Mouse (Mus musculus): Measurements from ENCODE around the gene Cd320. TPM values are rescaled to one million over a fixed set of nuclear protein-coding genes. Genes with fewer than 3 reads are reported as not detected.
"Not testable (repeated sequence)": the region's sequence is repeated elsewhere in the genome, so short reads cannot be mapped to it uniquely, and the experiment has no call there.

Cd320 gene
- total RNA-seq, 1 experiment from 2014 or later, result 31.5 TPM

GRCm38 (mm10) chr17:33898193-33898592 is 55.3 kb downstream of the Cd320 start:
- not testable (repeated sequence) for DNase-seq

Small RNA genes within 50 kb of the gene (microRNA-seq; reads per million reads assigned to microRNA genes)
- 0 reads per million in 2 experiments for gene Gm27740

Other genes with a start within 250 kb of the Cd320 start
- 32.8 and 38.9 TPM in 2 replicates for gene Zfp414, start 214.0 kb upstream of the Cd320 start, total RNA-seq (2021)
- 0.34 and 0.89 TPM in 2 replicates for gene Pram1, start 205.0 kb upstream of the Cd320 start, total RNA-seq (2021)
- gene Hnrnpm, start 156.2 kb upstream of the Cd320 start, total RNA-seq (2021), result 224 and 229 TPM in 2 replicates
- 119 and 133 TPM in 2 replicates for gene March2, start 124.4 kb upstream of the Cd320 start, total RNA-seq (2021)
- 217 and 242 TPM in 2 replicates for gene Rab11b, start 82.6 kb upstream of the Cd320 start, total RNA-seq (2021)
- 121 and 189 TPM in 2 replicates for gene Angptl4, start 61.3 kb upstream of the Cd320 start, total RNA-seq (2021)
- gene Kank3, start 32.6 kb upstream of the Cd320 start, total RNA-seq (2021), result 92.4 and 108 TPM in 2 replicates
- gene Rps28, start 18.5 kb upstream of the Cd320 start, total RNA-seq (2021), result 1,257 and 1,514 TPM in 2 replicates
- gene Ndufa7, start 18.5 kb upstream of the Cd320 start, total RNA-seq (2021), result 505 and 552 TPM in 2 replicates
- gene Gm7029, start 30.7 kb downstream of the Cd320 start, total RNA-seq (2021), result not detected in 2 replicates
- gene Kifc1, start 47.6 kb downstream of the Cd320 start, total RNA-seq (2021), result 11.0 and 12.4 TPM in 2 replicates
- not detected in 2 replicates for gene Platr17, start 62.0 kb downstream of the Cd320 start, total RNA-seq (2021)
- 27.7 and 32.0 TPM in 2 replicates for gene Daxx, start 66.3 kb downstream of the Cd320 start, total RNA-seq (2021)
- gene Tapbp, start 72.8 kb downstream of the Cd320 start, total RNA-seq (2021), result 132 and 145 TPM in 2 replicates
- gene Zbtb22, start 72.8 kb downstream of the Cd320 start, total RNA-seq (2021), result 25.5 and 34.5 TPM in 2 replicates
- gene Rgl2, start 86.5 kb downstream of the Cd320 start, total RNA-seq (2021), result 53.2 and 80.3 TPM in 2 replicates
- gene Pfdn6, start 97.3 kb downstream of the Cd320 start, total RNA-seq (2021), result 96.2 and 102 TPM in 2 replicates
- 32.9 and 35.7 TPM in 2 replicates for gene Wdr46, start 97.6 kb downstream of the Cd320 start, total RNA-seq (2021)
- gene B3galt4, start 108.4 kb downstream of the Cd320 start, total RNA-seq (2021), result 3.2 and 6.2 TPM in 2 replicates
- 46.8 and 52.9 TPM in 2 replicates for gene Vps52, start 112.7 kb downstream of the Cd320 start, total RNA-seq (2021)
- gene Rps18, start 112.9 kb downstream of the Cd320 start, total RNA-seq (2021), result 760 and 860 TPM in 2 replicates
- 212 and 322 TPM in 2 replicates for gene H2-K1, start 157.3 kb downstream of the Cd320 start, total RNA-seq (2021)
- 36.6 and 42.5 TPM in 2 replicates for gene Ring1, start 181.6 kb downstream of the Cd320 start, total RNA-seq (2021)
- gene H2-Ke6, start 185.0 kb downstream of the Cd320 start, total RNA-seq (2021), result 207 and 212 TPM in 2 replicates
- gene Slc39a7, start 188.6 kb downstream of the Cd320 start, total RNA-seq (2021), result 127 and 161 TPM in 2 replicates
- 54.5 and 66.6 TPM in 2 replicates for gene Rxrb, start 188.7 kb downstream of the Cd320 start, total RNA-seq (2021)
- 1.1 and 2.6 TPM in 2 replicates for gene Col11a2, start 196.3 kb downstream of the Cd320 start, total RNA-seq (2021)
- gene H2-Oa, start 249.2 kb downstream of the Cd320 start, total RNA-seq (2021), result 0.33 and 4.1 TPM in 2 replicates

Measured in adrenal gland, postnatal 14 days (tissue).